Mouse (Mus musculus): ENCODE results near the gene Smim4. TPM values are rescaled to one million over a fixed set of nuclear protein-coding genes. Genes with fewer than 3 reads are reported as not detected.

Gene Smim4
- polyA plus RNA-seq, 1 experiment = 70.5 TPM

GRCm38 (mm10) chr14:31132491-31132975, 3.8 kb upstream of the Smim4 start:
- no peak overlapping the region for H3K4me3 ChIP-seq (ENCODE audit: insufficient read depth, poor library complexity, severe bottlenecking)

GRCm38 (mm10) chr14:31132031-31132430, 3.3 kb upstream of the Smim4 start:
- Histone ChIP-seq H3K36me3 (ENCODE audit: control insufficient read depth, insufficient read depth) (peaks cover 19% of the 10 kb centered on the region), H3ac (ENCODE audit: control insufficient read depth, insufficient read length, low read depth) (peak overlapping the region; percentile 31)
- TF ChIP-seq MYOD1 (IDR thresholded peaks at IDR 0.05; ENCODE audit: control insufficient read depth, insufficient read length, low read depth) (no peak), MAX (IDR thresholded peaks at IDR 0.05) (no peak), MYOG (IDR thresholded peaks at IDR 0.05; ENCODE audit: control insufficient read depth, extremely low read depth, insufficient read length) (no peak), USF1 (IDR thresholded peaks at IDR 0.05; ENCODE audit: low read depth) (no peak), CTCF (IDR thresholded peaks at IDR 0.05; ENCODE audit: control insufficient read depth, insufficient read depth, insufficient read length) (no peak)

More at GRCm38 (mm10) chr14:31132491-31132975, 3.8 kb upstream of the Smim4 start:
- peaks cover 9% of the 10 kb centered on the region for H3K79me3 ChIP-seq (ENCODE audit: low read depth)
- H3K27me3 ChIP-seq (ENCODE audit: control insufficient read depth, insufficient read depth, insufficient read length) = no peaks in the 10 kb centered on the region
- peaks cover 26% of the 10 kb centered on the region for H3K79me2 ChIP-seq (ENCODE audit: control insufficient read depth, insufficient read depth)
- peaks cover 19% of the 10 kb centered on the region for H3K36me3 ChIP-seq (ENCODE audit: control insufficient read depth, insufficient read depth)
- H3ac ChIP-seq (ENCODE audit: control insufficient read depth, insufficient read length, low read depth) = no peak overlapping the region
- TF ChIP-seq USF1 (IDR thresholded peaks at IDR 0.05; ENCODE audit: low read depth) (no peak), MAX (IDR thresholded peaks at IDR 0.05) (no peak), MYOG (IDR thresholded peaks at IDR 0.05; ENCODE audit: control insufficient read depth, extremely low read depth, insufficient read length) (no peak)

GRCm38 (mm10) chr14:31131272-31131821, 2.6 kb upstream of the Smim4 start:
- peak overlapping the region; percentile 92 for H3ac ChIP-seq (ENCODE audit: control insufficient read depth, insufficient read length, low read depth)
- H3K4me3 ChIP-seq (ENCODE audit: insufficient read depth, poor library complexity, severe bottlenecking) = peak overlapping the region; percentile 52
- H3K79me3 ChIP-seq (ENCODE audit: low read depth) = peaks cover 20% of the 10 kb centered on the region
- peaks cover 20% of the 10 kb centered on the region for H3K36me3 ChIP-seq (ENCODE audit: control insufficient read depth, insufficient read depth)
- TF ChIP-seq FOSL1 (IDR thresholded peaks at IDR 0.05; ENCODE audit: insufficient read depth, low read length, poor library complexity, severe bottlenecking) = no peak
- TF ChIP-seq USF1 (IDR thresholded peaks at IDR 0.05; ENCODE audit: low read depth) = no peak
- TF ChIP-seq MAX (IDR thresholded peaks at IDR 0.05) = no peak
- TF ChIP-seq MYOG (IDR thresholded peaks at IDR 0.05; ENCODE audit: control insufficient read depth, extremely low read depth, insufficient read length) = no peak
- no peak for TF ChIP-seq CTCF (IDR thresholded peaks at IDR 0.05; ENCODE audit: control insufficient read depth, insufficient read depth, insufficient read length)
- no peak for TF ChIP-seq CEBPB (IDR thresholded peaks at IDR 0.05; ENCODE audit: low read depth)
- TF ChIP-seq MYOD1 (IDR thresholded peaks at IDR 0.05; ENCODE audit: control insufficient read depth, insufficient read length, low read depth) = no peak
- no peaks in the 10 kb centered on the region for H3K27me3 ChIP-seq (ENCODE audit: control insufficient read depth, insufficient read depth, insufficient read length)
- peaks cover 37% of the 10 kb centered on the region for H3K79me2 ChIP-seq (ENCODE audit: control insufficient read depth, insufficient read depth)

More at GRCm38 (mm10) chr14:31132031-31132430, 3.3 kb upstream of the Smim4 start:
- peaks cover 14% of the 10 kb centered on the region for H3K79me3 ChIP-seq (ENCODE audit: low read depth)
- H3K4me3 ChIP-seq (ENCODE audit: insufficient read depth, poor library complexity, severe bottlenecking) = peak overlapping the region; percentile 52
- H3K27me3 ChIP-seq (ENCODE audit: control insufficient read depth, insufficient read depth, insufficient read length) = no peaks in the 10 kb centered on the region
- H3K79me2 ChIP-seq (ENCODE audit: control insufficient read depth, insufficient read depth) = peaks cover 31% of the 10 kb centered on the region

GRCm38 (mm10) chr14:31130236-31131220, 1.8 kb upstream of the Smim4 start, which contains the start of gene Nt5dc2:
TSS of gene Nt5dc2 (plus strand) at chr14:31131053.
- TF ChIP-seq MYOG (IDR thresholded peaks at IDR 0.05; ENCODE audit: control insufficient read depth, extremely low read depth, insufficient read length) (no peak), CTCF (IDR thresholded peaks at IDR 0.05; ENCODE audit: control insufficient read depth, insufficient read depth, insufficient read length) (peak; percentile 2)
- H3K36me3 ChIP-seq (ENCODE audit: control insufficient read depth, insufficient read depth) = peaks cover 12% of the 10 kb centered on the region
- no peaks in the 10 kb centered on the region for H3K27me3 ChIP-seq (ENCODE audit: control insufficient read depth, insufficient read depth, insufficient read length)
- peaks cover 23% of the 10 kb centered on the region for H3K79me3 ChIP-seq (ENCODE audit: low read depth)
- peak within 1 kb of the TSS; percentile 52 for H3K4me3 ChIP-seq (ENCODE audit: insufficient read depth, poor library complexity, severe bottlenecking)
- peak within 1 kb of the TSS; percentile 92 for H3ac ChIP-seq (ENCODE audit: control insufficient read depth, insufficient read length, low read depth)
- H3K79me2 ChIP-seq (ENCODE audit: control insufficient read depth, insufficient read depth) = peaks cover 46% of the 10 kb centered on the region

- H3K27me3 ChIP-seq (ENCODE audit: control insufficient read depth, insufficient read depth, insufficient read length) = no peaks in the 10 kb centered on the region
- peaks cover 49% of the 10 kb centered on the region for H3K79me2 ChIP-seq (ENCODE audit: control insufficient read depth, insufficient read depth)
- H3K79me3 ChIP-seq (ENCODE audit: low read depth) = peaks cover 23% of the 10 kb centered on the region
- H3K4me3 ChIP-seq (ENCODE audit: insufficient read depth, poor library complexity, severe bottlenecking) = peak overlapping the region; percentile 25
- H3K36me3 ChIP-seq (ENCODE audit: control insufficient read depth, insufficient read depth) = peaks cover 9% of the 10 kb centered on the region
- H3ac ChIP-seq (ENCODE audit: control insufficient read depth, insufficient read length, low read depth) = no peak overlapping the region
- no peak for TF ChIP-seq USF1 (IDR thresholded peaks at IDR 0.05; ENCODE audit: low read depth)
- no peak for TF ChIP-seq MAX (IDR thresholded peaks at IDR 0.05)
- no peak for TF ChIP-seq MYOG (IDR thresholded peaks at IDR 0.05; ENCODE audit: control insufficient read depth, extremely low read depth, insufficient read length)
- no peak for TF ChIP-seq CTCF (IDR thresholded peaks at IDR 0.05; ENCODE audit: control insufficient read depth, insufficient read depth, insufficient read length)
- TF ChIP-seq MYOD1 (IDR thresholded peaks at IDR 0.05; ENCODE audit: control insufficient read depth, insufficient read length, low read depth) = no peak
- no peak for TF ChIP-seq CEBPB (IDR thresholded peaks at IDR 0.05; ENCODE audit: low read depth)
- no peak for TF ChIP-seq FOSL1 (IDR thresholded peaks at IDR 0.05; ENCODE audit: insufficient read depth, low read length, poor library complexity, severe bottlenecking)
Observed at GRCm38 (mm10) chr14:31129326-31130235, 825 bp upstream of the Smim4 start.
